Mouse (Mus musculus): ENCODE data around the gene Hoxd9. TPM values are rescaled to one million over a fixed set of nuclear protein-coding genes. Genes with fewer than 3 reads are reported as not detected.

Hoxd9 gene
- polyA plus RNA-seq, 1 experiment = 0.75 TPM

- no peaks in the 10 kb centered on the region for H3K36me3 ChIP-seq (ENCODE audit: control insufficient read depth, insufficient read depth, low read length, poor library complexity, severe bottlenecking)
- peaks cover 61% of the 10 kb centered on the region for H3K27me3 ChIP-seq (ENCODE audit: control insufficient read depth, insufficient read depth, low read length, poor library complexity, severe bottlenecking)
- no peaks in the 10 kb centered on the region for H3K4me1 ChIP-seq (ENCODE audit: control insufficient read depth, insufficient read depth, low read length)
- no peak overlapping the region for H3K4me3 ChIP-seq (ENCODE audit: low read depth, low read length)
- H3K9ac ChIP-seq (ENCODE audit: low read depth, poor library complexity, severe bottlenecking) = no peak overlapping the region
- no peaks in the 10 kb centered on the region for H3K9me3 ChIP-seq (replicated peaks; ENCODE audit: control insufficient read depth, insufficient read depth, low read length, poor library complexity, severe bottlenecking)
- H3K27ac ChIP-seq (ENCODE audit: insufficient read depth, low read length) = no peak overlapping the region
- TF ChIP-seq CTCF (IDR thresholded peaks at IDR 0.05; ENCODE audit: low read depth, low read length) (no peak), POLR2A (IDR thresholded peaks at IDR 0.05; ENCODE audit: insufficient read depth, low read length) (no peak), EP300 (IDR thresholded peaks at IDR 0.05; ENCODE audit: insufficient read depth, low read depth, low read length) (no peak)
Measured at GRCm38 (mm10) chr2:74680561-74681398, 16.7 kb upstream of the Hoxd9 start.

- H3K4me3 ChIP-seq (ENCODE audit: low read depth, low read length) = peak overlapping the region; percentile 34
- H3K4me1 ChIP-seq (ENCODE audit: control insufficient read depth, insufficient read depth, low read length) = no peaks in the 10 kb centered on the region
- H3K36me3 ChIP-seq (ENCODE audit: control insufficient read depth, insufficient read depth, low read length, poor library complexity, severe bottlenecking) = no peaks in the 10 kb centered on the region
- no peak overlapping the region for H3K27ac ChIP-seq (ENCODE audit: insufficient read depth, low read length)
- no peak overlapping the region for H3K9ac ChIP-seq (ENCODE audit: low read depth, poor library complexity, severe bottlenecking)
- TF ChIP-seq EP300 (IDR thresholded peaks at IDR 0.05; ENCODE audit: insufficient read depth, low read depth, low read length) = peak; percentile 55; the same call in 1 of the 2 replicates
- TF ChIP-seq POLR2A (IDR thresholded peaks at IDR 0.05; ENCODE audit: insufficient read depth, low read length) = no peak
- H3K9me3 ChIP-seq (replicated peaks; ENCODE audit: control insufficient read depth, insufficient read depth, low read length, poor library complexity, severe bottlenecking) = no peaks in the 10 kb centered on the region
- H3K27me3 ChIP-seq (ENCODE audit: control insufficient read depth, insufficient read depth, low read length, poor library complexity, severe bottlenecking) = peaks cover 55% of the 10 kb centered on the region
Measured at GRCm38 (mm10) chr2:74681594-74682531, 15.7 kb upstream of the Hoxd9 start.

GRCm38 (mm10) chr2:74682796-74683195 is 14.7 kb upstream of the Hoxd9 start:
- peak overlapping the region; percentile 18; the same call in 1 of the 2 replicates for H3K4me3 ChIP-seq (ENCODE audit: low read depth, low read length)
- H3K9me3 ChIP-seq (replicated peaks; ENCODE audit: control insufficient read depth, insufficient read depth, low read length, poor library complexity, severe bottlenecking) = no peaks in the 10 kb centered on the region
- H3K4me1 ChIP-seq (ENCODE audit: control insufficient read depth, insufficient read depth, low read length) = no peaks in the 10 kb centered on the region
- peaks cover 61% of the 10 kb centered on the region for H3K27me3 ChIP-seq (ENCODE audit: control insufficient read depth, insufficient read depth, low read length, poor library complexity, severe bottlenecking)
- no peaks in the 10 kb centered on the region for H3K36me3 ChIP-seq (ENCODE audit: control insufficient read depth, insufficient read depth, low read length, poor library complexity, severe bottlenecking)
- H3K9ac ChIP-seq (ENCODE audit: low read depth, poor library complexity, severe bottlenecking) = peak overlapping the region; percentile 37; the same call in 1 of the 2 replicates
- TF ChIP-seq EP300 (IDR thresholded peaks at IDR 0.05; ENCODE audit: insufficient read depth, low read depth, low read length) (no peak), CTCF (IDR thresholded peaks at IDR 0.05; ENCODE audit: low read depth, low read length) (no peak), POLR2A (IDR thresholded peaks at IDR 0.05; ENCODE audit: insufficient read depth, low read length) (no peak)
- no peak overlapping the region for H3K27ac ChIP-seq (ENCODE audit: insufficient read depth, low read length)

GRCm38 (mm10) chr2:74683471-74683951 is 14.0 kb upstream of the Hoxd9 start:
- Histone ChIP-seq H3K4me3 (ENCODE audit: low read depth, low read length) (no peak overlapping the region), H3K9ac (ENCODE audit: low read depth, poor library complexity, severe bottlenecking) (no peak overlapping the region), H3K4me1 (ENCODE audit: control insufficient read depth, insufficient read depth, low read length) (no peaks in the 10 kb centered on the region), H3K36me3 (ENCODE audit: control insufficient read depth, insufficient read depth, low read length, poor library complexity, severe bottlenecking) (no peaks in the 10 kb centered on the region), H3K9me3 (replicated peaks; ENCODE audit: control insufficient read depth, insufficient read depth, low read length, poor library complexity, severe bottlenecking) (no peaks in the 10 kb centered on the region), H3K27me3 (ENCODE audit: control insufficient read depth, insufficient read depth, low read length, poor library complexity, severe bottlenecking) (peaks cover 60% of the 10 kb centered on the region), H3K27ac (ENCODE audit: insufficient read depth, low read length) (no peak overlapping the region)
- TF ChIP-seq EP300 (IDR thresholded peaks at IDR 0.05; ENCODE audit: insufficient read depth, low read depth, low read length) (no peak), POLR2A (IDR thresholded peaks at IDR 0.05; ENCODE audit: insufficient read depth, low read length) (no peak), CTCF (IDR thresholded peaks at IDR 0.05; ENCODE audit: low read depth, low read length) (no peak)

GRCm38 (mm10) chr2:74684106-74684505 is 13.4 kb upstream of the Hoxd9 start:
- H3K36me3 ChIP-seq (ENCODE audit: control insufficient read depth, insufficient read depth, low read length, poor library complexity, severe bottlenecking) = no peaks in the 10 kb centered on the region
- H3K9me3 ChIP-seq (replicated peaks; ENCODE audit: control insufficient read depth, insufficient read depth, low read length, poor library complexity, severe bottlenecking) = no peaks in the 10 kb centered on the region
- no peak overlapping the region for H3K27ac ChIP-seq (ENCODE audit: insufficient read depth, low read length)
- H3K4me3 ChIP-seq (ENCODE audit: low read depth, low read length) = no peak overlapping the region
- H3K4me1 ChIP-seq (ENCODE audit: control insufficient read depth, insufficient read depth, low read length) = no peaks in the 10 kb centered on the region
- H3K9ac ChIP-seq (ENCODE audit: low read depth, poor library complexity, severe bottlenecking) = no peak overlapping the region
- no peak for TF ChIP-seq CTCF (IDR thresholded peaks at IDR 0.05; ENCODE audit: low read depth, low read length)
- no peak for TF ChIP-seq POLR2A (IDR thresholded peaks at IDR 0.05; ENCODE audit: insufficient read depth, low read length)
- no peak for TF ChIP-seq EP300 (IDR thresholded peaks at IDR 0.05; ENCODE audit: insufficient read depth, low read depth, low read length)
- peaks cover 57% of the 10 kb centered on the region for H3K27me3 ChIP-seq (ENCODE audit: control insufficient read depth, insufficient read depth, low read length, poor library complexity, severe bottlenecking)

Measured in ES-Bruce4 (cell line).